Mouse (Mus musculus): ENCODE data around the gene Traf1.

GRCm38 (mm10) chr2:34943556-34944120 is 17.9 kb downstream of the Traf1 start:
- TF ChIP-seq POLR2A (IDR thresholded peaks at IDR 0.05; ENCODE audit: low read depth, low read length) (no peak), CTCF (IDR thresholded peaks at IDR 0.05; ENCODE audit: borderline replicate concordance, insufficient read depth, low read length) (no peak)
